Mouse (Mus musculus): ENCODE results near the gene S100a14. TPM values are rescaled to one million over a fixed set of nuclear protein-coding genes. Genes with fewer than 3 reads are reported as not detected.

S100a14 gene
- 0.86 TPM for total RNA-seq (2023)

DNA sequence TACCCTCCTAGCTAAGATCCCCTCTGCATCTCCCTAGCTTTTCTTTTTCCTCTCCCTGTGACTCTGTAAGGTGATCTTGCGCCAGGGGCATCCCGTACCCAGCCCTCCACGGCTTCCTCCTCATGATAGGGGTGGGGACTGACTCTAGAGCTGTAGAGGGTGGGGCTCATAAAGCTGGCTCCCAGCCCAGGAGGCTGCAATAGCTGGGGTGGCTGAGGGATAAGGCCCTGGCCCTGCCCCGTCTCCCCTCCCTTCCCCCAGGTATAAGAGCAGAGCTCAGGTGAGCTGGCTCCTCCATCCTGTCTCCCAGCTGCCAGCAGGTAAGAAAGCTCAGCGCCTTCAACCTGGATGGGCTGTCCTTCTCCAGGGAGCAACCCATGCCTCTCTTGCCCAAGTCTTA is at the start of gene S100a14:
Gene S100a14, plus strand, starts transcription at position 277 of the 400 bp plus-strand sequence.

DNA sequence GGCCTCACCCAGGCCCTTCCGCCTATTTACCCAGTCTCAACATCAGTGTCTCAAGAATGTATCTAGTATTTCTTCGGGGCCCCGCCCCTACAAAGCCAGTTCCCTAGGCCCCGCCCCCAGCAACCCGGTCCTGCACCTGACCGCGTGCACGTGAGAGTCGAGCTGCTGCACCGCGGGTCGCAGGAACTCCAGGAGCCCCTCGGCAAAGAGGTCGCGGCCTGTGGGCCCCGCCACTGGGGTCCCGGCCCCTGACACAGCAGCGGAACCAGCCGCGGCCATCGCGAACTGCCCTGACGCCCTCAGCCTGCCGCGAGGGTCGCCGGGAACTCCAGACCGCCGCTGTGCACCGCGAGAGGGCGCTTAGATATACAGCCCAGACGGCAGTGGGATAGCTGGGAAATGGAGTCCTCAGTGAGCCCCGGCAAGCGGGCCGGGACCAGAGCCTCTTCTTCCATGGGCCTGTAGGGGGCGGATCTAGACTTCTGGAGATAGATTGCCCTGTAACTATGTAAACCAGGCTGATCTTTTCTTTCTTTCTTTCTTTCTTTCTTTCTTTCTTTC is 35.9 kb upstream of the S100a14 start, which contains the start of gene Snapin:
Gene Snapin, minus strand, starts transcription at position 338 of the 561 bp plus-strand sequence.

DNA sequence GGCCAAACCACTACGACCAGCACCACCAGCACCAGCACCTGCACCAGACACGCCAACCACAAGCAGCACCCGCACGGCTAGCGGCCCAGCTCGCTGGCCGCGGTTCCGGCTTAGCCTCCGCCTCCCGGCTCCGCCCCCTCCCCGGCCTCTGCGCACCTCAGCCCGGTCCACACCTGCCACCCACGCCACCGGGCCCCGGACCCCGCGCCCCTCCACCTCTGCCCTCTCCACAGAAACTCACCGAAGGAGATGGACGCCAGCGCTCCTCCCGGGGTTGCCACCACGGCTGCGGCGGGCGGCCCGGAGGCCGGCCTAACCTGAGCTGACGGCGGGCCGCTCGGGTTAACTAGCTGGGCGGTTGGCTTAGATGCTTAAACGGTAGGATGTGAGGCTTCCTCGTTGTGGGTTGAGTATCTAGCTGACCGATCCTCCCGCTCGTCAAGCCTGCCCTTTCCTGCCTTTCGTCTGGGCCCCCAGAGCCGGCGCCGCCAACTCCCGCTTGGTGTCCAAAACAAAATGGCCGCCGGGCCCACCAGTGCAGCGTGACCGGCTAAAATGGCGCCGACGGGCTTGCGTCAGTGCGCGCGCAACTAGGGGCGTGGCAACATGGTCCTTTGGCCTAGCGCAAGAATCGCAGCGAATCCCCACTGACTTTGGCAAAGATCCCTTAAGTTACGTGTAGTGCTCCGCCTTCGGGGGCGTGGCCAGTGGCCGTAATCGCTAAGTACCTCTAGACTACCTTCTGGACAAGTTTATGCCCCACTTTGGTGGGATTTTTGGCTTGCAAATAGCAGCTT is 17.5 kb upstream of the S100a14 start, which contains the start of gene Chtop:
Gene Chtop, minus strand, starts transcription at position 549 of the 797 bp plus-strand sequence.

DNA sequence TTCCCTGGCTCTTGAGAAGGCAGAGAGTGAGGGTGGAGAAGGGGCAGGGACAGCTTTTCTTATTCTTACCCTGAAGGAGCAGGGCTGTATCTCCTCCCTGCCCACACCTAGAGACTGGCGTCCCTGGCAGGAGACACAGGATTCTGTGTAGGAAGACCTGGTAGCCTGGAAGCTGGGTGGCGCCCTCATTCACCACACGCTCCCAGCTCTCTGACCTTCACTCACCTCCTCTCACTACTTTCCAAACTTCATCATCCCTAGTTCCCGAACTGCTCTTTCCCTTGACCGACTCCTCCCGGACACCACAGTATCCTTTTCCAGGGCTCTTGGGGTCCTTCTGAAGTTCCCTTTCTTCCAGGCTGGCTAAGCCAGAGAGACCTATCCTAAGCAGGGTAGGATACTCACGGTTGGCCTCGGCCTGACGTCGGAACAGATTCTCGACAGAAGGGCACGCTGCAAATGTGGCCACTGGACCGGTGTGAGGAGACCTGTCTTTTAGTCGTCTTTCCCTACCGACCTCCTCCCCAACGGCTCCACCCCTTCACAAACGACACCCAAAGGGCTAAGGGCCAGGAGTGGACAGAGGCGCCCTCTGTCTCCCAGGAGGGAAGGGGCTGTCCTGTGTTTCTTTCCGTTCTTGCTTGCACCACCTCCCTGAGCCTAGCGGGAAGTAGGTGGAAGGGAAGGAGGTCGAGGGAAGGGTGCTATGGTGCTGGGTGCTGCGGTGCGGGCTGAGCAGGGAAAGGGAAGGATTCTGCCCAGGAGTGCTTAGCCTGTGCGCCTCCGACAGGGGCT is 12.7 kb upstream of the S100a14 start, which contains the start of the genes S100a1 and S100a13:
Gene S100a1, minus strand, starts transcription at position 597 of the 795 bp plus-strand sequence.
Gene S100a13, plus strand, starts transcription at position 640 of the 795 bp plus-strand sequence.

DNA sequence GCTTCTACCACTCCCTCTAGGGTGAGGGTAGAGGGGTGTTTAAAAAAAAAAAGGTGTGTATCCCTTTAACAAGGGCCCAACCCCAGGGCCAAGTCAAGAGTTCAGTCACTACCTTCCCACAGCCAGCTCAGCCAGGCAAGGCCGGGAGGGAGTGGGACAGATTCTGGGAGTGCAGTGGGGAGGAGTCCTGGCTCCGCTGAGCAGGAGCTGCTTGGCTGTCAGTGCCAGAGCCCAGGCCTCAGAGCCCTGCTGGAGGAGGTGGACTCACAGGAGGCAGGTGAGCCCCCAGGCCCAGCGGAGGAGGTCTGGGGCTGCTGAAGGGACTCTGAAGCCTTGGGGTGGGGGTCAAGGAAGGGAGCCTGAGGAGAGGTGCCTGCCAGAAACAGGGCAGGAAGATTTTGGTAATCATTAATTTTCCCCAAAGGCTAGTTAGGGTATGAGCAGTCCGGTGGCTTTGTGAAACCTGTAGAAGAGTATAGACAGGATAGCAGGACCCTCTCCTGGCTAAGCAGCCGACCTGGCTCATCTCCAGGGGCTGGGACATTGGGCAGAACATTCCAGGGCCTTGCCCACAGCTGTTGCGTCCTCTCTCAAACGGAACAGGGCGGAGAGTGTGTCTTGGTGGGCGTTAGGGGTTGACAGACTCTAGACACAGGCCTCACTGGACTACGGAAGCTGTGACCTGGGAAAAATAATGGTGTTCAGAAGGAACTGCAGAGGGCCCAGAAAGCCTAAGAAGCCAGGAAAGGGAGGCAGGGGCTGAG is 10.7 kb downstream of the S100a14 start, which contains the start of gene S100a16:
Gene S100a16, plus strand, starts transcription at position 114 of the 764 bp plus-strand sequence.

DNA sequence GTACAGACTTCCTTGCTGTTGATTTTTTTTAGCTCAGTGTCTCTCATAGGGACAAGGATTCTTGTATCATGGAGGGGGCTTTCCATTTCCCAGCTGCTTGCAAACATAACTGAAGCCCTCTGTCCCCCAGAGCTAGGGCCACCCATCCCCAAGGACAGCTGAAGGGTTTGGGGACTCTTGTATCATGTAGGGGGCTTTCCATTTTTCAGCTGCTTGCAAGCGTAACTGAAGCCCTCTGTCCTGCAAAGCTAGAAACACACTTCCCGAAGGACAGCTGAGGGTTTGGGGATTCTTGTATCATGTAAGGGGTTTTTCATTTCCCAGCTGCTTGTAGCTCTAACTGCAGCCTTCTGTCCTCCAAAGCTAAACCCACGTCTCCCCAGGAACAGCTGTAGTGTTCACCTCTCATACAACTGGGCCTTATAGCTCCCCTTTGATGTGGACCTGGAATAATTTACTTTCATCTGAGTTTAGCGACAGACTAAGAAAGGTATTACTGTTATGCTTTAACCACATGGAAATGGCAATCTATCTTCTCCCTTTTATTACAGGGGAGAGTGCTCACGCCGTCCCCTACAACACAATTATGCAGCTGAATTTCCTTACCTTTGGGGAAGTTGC is 33.5 kb downstream of the S100a14 start, which contains the start of gene S100a3:
Gene S100a3, plus strand, starts transcription at position 571 of the 621 bp plus-strand sequence.

Other genes with a start within 250 kb of the S100a14 start
- gene Gatad2b, start 233.7 kb upstream of the S100a14 start, total RNA-seq (2023): 128 TPM
- 0.92 TPM for gene Slc27a3, start 136.9 kb upstream of the S100a14 start, total RNA-seq (2023)
- gene Ints3, start 93.2 kb upstream of the S100a14 start, total RNA-seq (2023): 46.2 TPM
- gene Npr1, start 61.0 kb upstream of the S100a14 start, total RNA-seq (2023): not detected
- gene Ilf2, start 50.7 kb upstream of the S100a14 start, total RNA-seq (2023): 87.3 TPM
- 39.5 TPM for gene Snapin, start 35.8 kb upstream of the S100a14 start, total RNA-seq (2023)
- 191 TPM for gene Chtop, start 17.4 kb upstream of the S100a14 start, total RNA-seq (2023)
- 3.9 TPM for gene S100a1, start 12.5 kb upstream of the S100a14 start, total RNA-seq (2023)
- 23.9 TPM for gene S100a13, start 12.4 kb upstream of the S100a14 start, total RNA-seq (2023)
- not detected for gene S100a16, start 10.4 kb downstream of the S100a14 start, total RNA-seq (2023)
- not detected for gene S100a3, start 33.7 kb downstream of the S100a14 start, total RNA-seq (2023)
- gene S100a2, start 63.4 kb downstream of the S100a14 start, total RNA-seq (2023): not detected
- gene Gm42674, start 75.0 kb downstream of the S100a14 start, total RNA-seq (2023): not detected
- 7.6 TPM for gene S100a4, start 76.9 kb downstream of the S100a14 start, total RNA-seq (2023)
- not detected for gene S100a5, start 81.7 kb downstream of the S100a14 start, total RNA-seq (2023)
- 8.8 TPM for gene S100a6, start 86.0 kb downstream of the S100a14 start, total RNA-seq (2023)
- not detected for gene S100a7a, start 127.2 kb downstream of the S100a14 start, total RNA-seq (2023)
- gene S100a8, start 142.1 kb downstream of the S100a14 start, total RNA-seq (2023): 24.0 TPM
- gene S100a9, start 168.9 kb downstream of the S100a14 start, total RNA-seq (2023): 28.6 TPM
- gene Pglyrp4, start 200.1 kb downstream of the S100a14 start, total RNA-seq (2023): not detected